Mouse (Mus musculus): ENCODE data around the gene Ifnl3.
A peak's percentile ranks its signal among the peaks of the same experiment; 100 is the strongest.

Gene Ifnl3

DNA sequence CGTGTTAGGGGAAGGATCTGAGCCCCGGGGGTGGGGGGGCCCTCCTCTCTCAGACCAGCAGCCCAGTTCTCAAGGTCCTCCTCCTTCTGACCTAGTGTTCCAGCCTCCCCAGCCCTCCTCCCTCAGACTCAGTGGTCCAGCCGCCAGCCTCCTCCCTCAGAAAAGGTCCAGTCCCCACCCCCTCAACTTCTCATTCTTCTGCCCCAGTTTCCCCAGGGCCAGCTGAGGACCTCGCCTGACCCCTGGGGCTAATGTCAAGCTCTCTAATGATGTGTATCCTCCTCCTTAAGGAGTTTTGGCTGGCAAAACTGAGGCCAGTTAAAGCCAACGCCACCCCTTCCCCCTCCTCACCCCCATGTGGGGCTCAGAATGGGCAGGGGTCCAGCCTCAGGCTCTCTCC, 24.5 kb downstream of the Ifnl3 start, which contains the start of gene Nccrp1:
Gene Nccrp1 (minus strand): TSS at position 101 of the 400 bp plus-strand sequence.
- DNase-seq: no peak

DNA sequence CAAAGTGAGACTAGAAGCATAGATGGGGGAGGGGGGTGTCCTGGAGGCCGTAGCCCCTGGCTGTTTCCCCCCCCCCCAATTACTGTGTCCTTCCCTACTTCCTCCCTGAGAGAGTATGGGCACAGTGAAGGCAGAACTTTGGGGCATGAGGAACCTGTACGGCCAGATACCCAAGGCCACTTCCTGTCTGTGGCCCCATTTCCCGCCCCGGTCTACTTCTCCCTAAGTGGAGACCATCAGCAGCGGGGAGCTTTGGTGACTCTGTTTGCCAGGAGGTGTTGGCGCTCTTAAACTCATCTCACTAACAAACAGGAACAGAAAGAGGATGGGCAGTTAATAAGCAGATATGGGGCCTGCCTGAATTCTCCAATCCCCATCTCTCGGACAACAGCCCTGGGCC, 25.0 kb downstream of the Ifnl3 start:
- no peak for DNase-seq

DNA sequence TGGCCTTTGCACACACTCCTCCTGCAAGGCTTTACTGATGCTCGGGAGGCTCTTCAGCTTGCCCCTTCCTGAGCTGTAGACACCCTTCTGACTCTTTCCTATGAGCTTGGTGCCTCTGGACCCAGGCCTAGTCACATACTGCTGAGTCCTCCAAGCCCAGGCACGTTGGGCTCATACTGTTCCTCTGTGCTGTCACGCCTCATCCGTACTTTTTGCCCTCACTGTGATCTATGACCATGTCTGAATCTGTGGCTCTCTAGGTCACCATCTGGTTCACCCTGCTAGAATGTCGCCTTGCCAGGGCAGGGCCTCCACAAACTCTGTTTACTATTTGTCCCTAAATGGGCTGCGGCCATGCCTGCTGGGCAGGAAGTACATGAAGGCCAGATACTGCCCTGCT, 30.4 kb downstream of the Ifnl3 start:
- no peak for DNase-seq

GRCm38 (mm10) chr7:28555939-28556535, 33.4 kb downstream of the Ifnl3 start:
- no peak for DNase-seq

DNA sequence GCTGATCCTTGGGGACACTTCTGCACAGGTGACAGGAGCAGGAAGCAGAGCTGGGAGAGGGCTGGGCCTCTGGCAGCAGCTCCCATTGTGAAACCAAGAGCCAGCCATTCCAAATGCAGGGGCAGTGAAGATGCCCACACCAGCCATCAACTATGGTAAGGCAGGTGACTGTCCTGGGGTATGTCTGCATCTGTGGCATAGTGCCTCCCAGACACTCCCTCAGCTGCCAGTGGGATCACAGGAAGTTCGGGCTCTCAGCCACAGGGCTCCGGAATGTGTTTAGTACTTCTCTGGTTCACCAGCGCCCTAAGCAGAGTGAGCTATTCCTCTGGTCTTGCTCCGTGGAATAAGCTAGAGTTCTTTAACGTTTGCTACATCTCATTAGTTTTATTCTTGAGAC, 34.4 kb downstream of the Ifnl3 start:
- no peak for DNase-seq

DNA sequence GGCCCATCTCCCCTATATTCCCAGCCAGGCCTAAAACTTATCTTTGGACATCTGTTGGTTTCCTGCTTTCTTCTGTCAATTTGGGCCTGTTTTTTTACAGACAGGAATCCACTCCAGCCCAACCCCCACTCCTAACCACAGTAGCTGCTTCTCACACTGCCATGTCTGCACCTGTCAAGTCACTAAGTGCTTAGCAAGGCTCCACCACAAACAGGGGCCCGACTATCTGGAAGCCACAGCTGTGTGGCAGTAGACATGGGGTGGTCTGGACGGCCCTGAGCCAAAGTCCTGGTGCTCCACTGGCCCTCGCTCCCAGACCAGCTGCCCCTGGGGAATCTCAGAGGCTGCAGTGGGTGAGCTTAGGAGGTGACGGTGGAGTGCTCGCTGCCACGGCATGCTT, 35.1 kb downstream of the Ifnl3 start:
- DNase-seq: no peak

DNA sequence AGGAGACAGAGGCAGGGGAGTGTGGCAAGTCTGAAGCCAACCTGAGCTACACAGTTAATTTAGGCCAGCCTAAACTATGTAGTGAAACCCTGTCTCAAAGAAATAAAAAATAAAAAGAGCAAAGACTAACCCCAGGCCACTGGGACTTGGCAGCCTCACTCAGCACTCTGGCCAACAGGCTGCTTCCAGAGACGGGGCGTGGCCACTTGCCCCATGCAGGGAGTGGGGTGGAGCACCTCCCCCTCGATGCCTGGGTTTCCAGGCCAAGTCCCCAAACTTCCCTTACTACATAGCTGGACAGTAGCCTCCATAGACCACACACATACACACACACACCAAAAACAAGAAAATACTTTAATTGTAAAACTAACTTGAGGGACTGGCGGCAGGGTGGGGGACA, 35.9 kb downstream of the Ifnl3 start:
- peak; percentile 80 for DNase-seq

- DNase-seq: no peak
Observed at GRCm38 (mm10) chr7:28560856-28561255, 38.2 kb downstream of the Ifnl3 start.

DNA sequence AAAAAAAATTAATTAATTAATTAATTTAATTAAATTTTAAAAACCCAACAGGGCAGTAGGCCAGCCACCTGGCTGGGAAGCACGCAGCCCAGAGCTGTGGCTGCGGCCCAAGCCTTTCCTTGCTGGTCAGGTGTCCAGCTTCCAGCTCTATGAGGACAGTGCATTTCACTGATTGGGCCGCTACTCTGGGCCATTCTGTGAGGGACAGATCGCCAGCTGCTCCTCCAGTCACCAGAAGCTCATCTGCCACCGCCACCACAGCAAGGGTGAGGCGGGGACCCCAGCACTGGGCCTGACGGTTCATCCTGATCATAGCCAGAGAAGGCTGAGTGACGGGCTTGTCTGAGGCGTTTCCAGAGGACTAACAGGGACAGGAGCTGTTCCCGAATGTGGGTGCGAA, 39.3 kb downstream of the Ifnl3 start:
- DNase-seq: no peak

- no peak for DNase-seq
Observed at GRCm38 (mm10) chr7:28562371-28562770, 39.7 kb downstream of the Ifnl3 start.

DNA sequence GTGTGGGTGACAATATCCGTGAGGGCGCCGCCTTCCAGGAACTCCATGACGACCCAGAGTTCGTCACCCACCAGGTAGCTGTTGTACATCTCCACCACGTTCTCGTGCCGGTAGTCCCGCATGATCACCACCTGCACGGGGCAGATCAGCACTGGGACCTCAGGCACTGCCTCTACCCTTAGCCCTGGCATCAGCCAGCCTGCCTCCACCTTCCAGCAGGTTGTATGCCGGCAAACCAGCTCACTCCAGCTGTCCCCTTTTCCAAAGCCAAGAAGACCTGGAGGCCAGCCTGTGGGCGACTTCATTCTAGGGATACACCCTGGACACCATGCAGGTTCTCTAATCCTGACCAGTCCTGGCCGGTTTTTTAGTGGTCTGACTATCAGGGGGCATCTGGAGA, 40.3 kb downstream of the Ifnl3 start:
- no peak for DNase-seq

DNA sequence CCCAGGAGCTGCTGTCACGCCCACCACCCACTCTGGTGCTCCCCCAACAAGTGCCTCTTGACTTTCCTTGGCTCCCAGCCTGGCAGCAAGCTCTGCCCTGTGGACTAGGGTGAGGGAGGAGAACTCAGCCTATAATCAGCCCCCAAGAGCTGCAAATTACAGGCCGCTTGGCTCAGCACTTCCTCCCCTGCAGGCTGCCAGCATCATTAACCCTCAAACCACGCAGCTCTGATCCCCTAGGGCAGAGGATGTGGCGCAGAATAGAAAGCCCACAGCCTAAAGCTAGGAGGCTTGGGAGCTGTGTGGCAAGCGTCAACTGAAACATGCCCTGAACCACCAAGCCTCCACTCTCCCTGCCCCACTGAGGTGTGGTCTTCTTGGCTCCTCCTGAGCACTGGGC, 42.8 kb downstream of the Ifnl3 start:
- no peak for DNase-seq

DNA sequence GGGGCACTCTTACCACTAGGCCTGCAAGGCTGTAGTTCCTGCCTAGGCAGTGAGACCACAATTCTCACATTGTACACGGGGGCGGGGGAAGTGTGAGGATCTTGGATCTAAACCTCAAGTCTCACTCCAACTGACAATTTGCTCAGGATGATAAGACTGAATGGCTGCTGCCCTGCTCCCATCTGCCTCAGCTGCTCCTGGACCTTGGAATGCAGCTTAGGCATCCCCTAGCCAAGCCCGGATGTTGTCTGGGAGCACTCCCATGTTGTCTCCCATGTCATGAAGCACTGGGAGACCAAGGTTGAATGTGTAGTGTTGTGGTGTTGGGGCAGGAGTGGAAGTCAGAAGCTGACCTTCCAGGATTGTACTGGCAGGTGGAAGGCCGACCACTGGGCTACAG, 44.9 kb downstream of the Ifnl3 start:
- DNase-seq: no peak

- DNase-seq: peak; percentile 89
Observed at GRCm38 (mm10) chr7:28568253-28568652, 45.6 kb downstream of the Ifnl3 start.

GRCm38 (mm10) chr7:28570291-28570981, 47.8 kb downstream of the Ifnl3 start:
- DNase-seq: peak; percentile 96

DNA sequence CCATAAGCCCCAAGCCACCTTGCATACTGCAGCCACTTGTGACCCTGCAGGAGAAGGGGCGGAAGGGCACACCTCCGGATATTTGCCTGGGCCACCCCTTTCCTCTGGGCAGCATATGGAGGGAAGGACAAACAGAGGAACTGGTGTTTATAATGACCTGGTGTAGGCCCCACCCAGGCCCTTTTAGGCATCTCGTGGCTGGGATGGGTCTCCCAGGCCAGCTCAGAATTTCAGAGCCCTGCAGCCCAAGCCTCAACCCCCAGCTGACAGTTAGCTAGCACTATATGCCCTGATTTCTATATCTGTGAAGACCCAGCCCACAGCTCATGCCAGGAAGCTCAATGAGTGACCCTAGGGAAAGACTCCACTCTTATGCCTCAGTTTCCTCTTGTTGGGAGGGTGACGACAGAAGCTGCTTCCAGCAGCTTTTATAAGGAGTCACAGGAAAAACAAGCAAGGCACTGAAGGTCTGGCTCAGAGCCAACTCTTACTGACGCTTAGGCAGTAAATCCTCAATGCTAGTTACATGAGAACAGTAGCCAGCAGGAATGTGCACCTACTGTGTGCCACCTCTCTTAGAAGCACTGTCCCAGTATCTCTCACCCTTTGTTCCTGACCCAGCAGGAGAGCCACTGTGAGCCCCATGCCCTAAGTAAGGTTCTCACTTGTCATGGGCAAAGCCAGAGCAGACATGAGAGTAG, 48.5 kb downstream of the Ifnl3 start:
- DNase-seq: peak; percentile 84

DNA sequence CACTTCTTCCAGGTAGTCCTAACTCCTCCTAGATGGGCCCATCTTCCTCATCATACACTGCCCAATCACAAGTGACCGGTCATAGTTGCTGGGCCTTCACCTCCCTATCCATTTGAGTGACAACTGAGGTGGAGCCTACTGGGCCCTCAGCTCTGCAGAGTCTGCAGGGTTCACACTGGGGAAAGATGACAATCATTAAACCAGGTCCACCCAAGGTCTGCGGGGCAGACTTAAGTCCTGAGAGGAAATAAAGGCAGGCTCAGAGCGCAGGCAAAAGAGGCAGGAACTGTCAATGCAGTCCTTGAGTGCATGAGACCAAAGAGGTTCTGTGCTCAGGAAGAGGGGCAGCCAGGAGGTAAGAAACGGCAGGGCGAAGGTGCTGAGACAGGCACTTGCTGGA, 50.1 kb downstream of the Ifnl3 start:
- no peak for DNase-seq

- no peak for DNase-seq
Observed at GRCm38 (mm10) chr7:28573236-28573635, 50.6 kb downstream of the Ifnl3 start.

All from lung, postnatal 36 days (tissue).